Mouse (Mus musculus): Measurements from ENCODE around the gene Olfr263. TPM values are rescaled to one million over a fixed set of nuclear protein-coding genes. Genes with fewer than 3 reads are reported as not detected.

Olfr263 gene
- total RNA-seq, 2 experiments from 2014 or later = not detected

- H3K27ac ChIP-seq = peak overlapping the region; percentile 95
- TF ChIP-seq CTCF (IDR thresholded peaks at IDR 0.05) = no peak; the same call in 1 of the 2 replicates
- peak; percentile 46 to 60 for DNase-seq (ENCODE audit: extremely low spot score in 1 of 2, low spot score in 2 of 2)
- peak overlapping the region; percentile 97 for H3K4me3 ChIP-seq
- intact Hi-C loops (cut with DNase I) = no loop called here
These were observed 51.4 kb downstream of the Olfr263 start for GRCm38 (mm10) chr13:21180551-21181530.

GRCm38 (mm10) chr13:21181996-21182395 is 52.6 kb downstream of the Olfr263 start:
- no peak overlapping the region for H3K4me3 ChIP-seq
- TF ChIP-seq CTCF (IDR thresholded peaks at IDR 0.05) = no peak
- DNase-seq (ENCODE audit: extremely low spot score in 1 of 2, low spot score in 2 of 2) = no peak
- no peak overlapping the region for H3K27ac ChIP-seq
- intact Hi-C loops (cut with DNase I) = no loop called here

GRCm38 (mm10) chr13:21183066-21183465 is 53.6 kb downstream of the Olfr263 start:
- intact Hi-C loops (cut with DNase I) = no loop called here
- no peak for TF ChIP-seq CTCF (IDR thresholded peaks at IDR 0.05)
- no peak for DNase-seq (ENCODE audit: extremely low spot score in 1 of 2, low spot score in 2 of 2)
- Histone ChIP-seq H3K27ac (no peak overlapping the region), H3K4me3 (no peak overlapping the region)

GRCm38 (mm10) chr13:21183661-21184060 is 54.2 kb downstream of the Olfr263 start:
- Histone ChIP-seq H3K4me3 (no peak overlapping the region), H3K27ac (no peak overlapping the region)
- intact Hi-C loops (cut with DNase I) = no loop called here
- TF ChIP-seq CTCF (IDR thresholded peaks at IDR 0.05) = no peak
- DNase-seq (ENCODE audit: extremely low spot score in 1 of 2, low spot score in 2 of 2) = no peak

GRCm38 (mm10) chr13:21185521-21185920 is 56.1 kb downstream of the Olfr263 start:
- no peak for TF ChIP-seq CTCF (IDR thresholded peaks at IDR 0.05)
- no peak for DNase-seq (ENCODE audit: extremely low spot score in 1 of 2, low spot score in 2 of 2)
- intact Hi-C loops (cut with DNase I) = no loop called here

More at GRCm38 (mm10) chr13:21185521-21185920, 56.1 kb downstream of the Olfr263 start:
- Histone ChIP-seq H3K27ac (no peak overlapping the region), H3K4me3 (no peak overlapping the region)

Other genes with a start within 250 kb of the Olfr263 start
- gene Olfr1370, start 54.7 kb upstream of the Olfr263 start, total RNA-seq (2021) = not detected
- not detected for gene Olfr1369-ps1, start 18.2 kb upstream of the Olfr263 start, total RNA-seq (2021)
- not detected for gene Olfr1368, start 16.2 kb downstream of the Olfr263 start, total RNA-seq (2021)
- gene Trim27, start 49.8 kb downstream of the Olfr263 start, total RNA-seq (2021) = 10 to 100 TPM; 33.6 to 36.5 TPM
- gene Gpx5, start 163.1 kb downstream of the Olfr263 start, total RNA-seq (2021) = not detected
- gene Gpx6, start 182.5 kb downstream of the Olfr263 start, total RNA-seq (2021) = not detected
- not detected for gene Olfr1367, start 217.3 kb downstream of the Olfr263 start, total RNA-seq (2021)
- 1 to 10 TPM; 7.0 to 8.2 TPM for gene Zscan12, start 233.2 kb downstream of the Olfr263 start, total RNA-seq (2021)

Data from left cerebral cortex, adult 2 months (tissue).